Mouse (Mus musculus): ENCODE measurements around the gene Zp1.
A peak's percentile ranks its signal among the peaks of the same experiment; 100 is the strongest.

Zp1 gene

DNA sequence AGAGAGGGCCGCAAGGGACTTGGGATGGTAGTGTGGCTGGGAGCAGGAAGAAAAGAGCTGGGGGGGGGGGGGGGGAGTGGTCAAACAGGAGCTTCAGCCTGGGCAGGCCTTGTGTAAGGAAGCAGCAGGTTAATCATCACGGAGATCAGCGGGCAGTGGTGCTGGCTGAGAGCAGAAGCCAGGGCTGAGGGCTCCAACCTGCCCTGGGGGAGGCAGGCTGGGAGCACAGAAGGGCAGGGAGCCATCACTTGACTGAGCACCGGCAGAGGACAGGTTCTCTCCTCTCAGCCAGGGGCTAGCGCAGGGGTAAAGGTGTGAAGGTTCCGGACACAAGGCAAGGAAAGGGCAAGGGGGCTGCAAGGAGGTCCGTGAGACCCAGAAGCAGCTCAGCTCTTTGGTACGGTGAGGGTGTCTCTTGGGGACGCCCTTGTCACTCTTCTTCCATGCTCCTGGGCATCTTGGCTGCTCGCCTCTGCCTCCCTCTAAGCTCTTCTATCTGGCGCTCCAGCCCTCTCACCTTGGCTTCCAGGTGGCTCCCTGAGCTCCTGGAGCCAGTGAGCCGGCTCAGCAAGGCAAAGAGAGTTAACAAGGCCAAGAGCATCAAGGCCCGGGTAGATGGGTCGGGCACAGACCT lies 49.0 kb downstream of the Zp1 start:
- DNase-seq = no peak

DNA sequence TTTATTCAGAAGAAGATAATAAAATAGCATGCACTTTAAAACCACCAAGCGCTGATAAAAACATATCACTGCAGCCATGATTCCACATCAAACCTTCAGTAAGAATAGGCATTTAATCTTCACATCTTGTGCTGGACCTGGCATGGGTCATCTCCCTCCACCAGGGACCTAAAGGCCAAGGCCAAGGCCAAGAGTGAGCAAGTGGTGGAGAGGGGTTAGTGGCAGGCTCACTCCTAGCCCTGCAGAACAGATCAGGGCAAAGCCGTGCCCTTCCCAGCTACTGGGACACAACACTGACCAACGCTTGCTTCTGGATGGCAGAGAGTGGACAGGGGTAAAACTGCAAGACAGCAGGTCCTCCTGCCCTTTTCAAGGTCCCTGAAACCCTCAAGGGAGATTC lies 49.8 kb downstream of the Zp1 start:
- no peak for DNase-seq

DNA sequence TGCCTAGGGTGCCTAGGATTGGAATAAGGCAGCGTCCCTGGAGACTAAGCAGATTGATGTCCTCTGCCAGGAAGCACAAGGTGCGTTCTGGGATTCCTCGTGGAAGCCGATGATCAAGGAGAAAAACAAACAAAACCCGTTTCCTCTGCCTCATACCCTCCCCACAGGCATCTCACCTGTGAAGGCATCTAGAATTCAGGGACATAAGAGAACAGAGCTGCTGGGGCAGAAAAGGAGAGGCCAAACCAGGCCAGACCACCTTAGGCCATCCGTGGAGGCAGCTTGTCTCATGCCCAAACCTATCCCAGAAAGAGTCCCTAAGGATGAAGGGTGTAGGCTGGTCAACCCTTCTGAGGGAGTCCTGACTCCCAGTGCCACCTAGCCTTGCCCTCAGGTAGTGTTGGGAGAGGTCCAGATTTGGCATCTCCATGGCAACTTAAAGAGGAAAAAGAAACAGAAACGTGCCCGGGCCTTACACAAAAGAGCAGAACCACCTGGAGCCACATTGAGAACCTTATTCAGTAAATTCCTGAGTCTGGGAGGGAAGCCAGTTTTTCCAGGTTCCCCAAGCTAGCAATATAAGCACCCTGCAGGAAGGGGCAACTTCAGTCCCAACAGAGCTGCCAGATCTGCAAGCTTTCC lies 50.4 kb downstream of the Zp1 start, which contains the start of gene Tmem132a:
Gene Tmem132a (minus strand): TSS at position 55 of the 642 bp plus-strand sequence.
- no peak for DNase-seq

DNA sequence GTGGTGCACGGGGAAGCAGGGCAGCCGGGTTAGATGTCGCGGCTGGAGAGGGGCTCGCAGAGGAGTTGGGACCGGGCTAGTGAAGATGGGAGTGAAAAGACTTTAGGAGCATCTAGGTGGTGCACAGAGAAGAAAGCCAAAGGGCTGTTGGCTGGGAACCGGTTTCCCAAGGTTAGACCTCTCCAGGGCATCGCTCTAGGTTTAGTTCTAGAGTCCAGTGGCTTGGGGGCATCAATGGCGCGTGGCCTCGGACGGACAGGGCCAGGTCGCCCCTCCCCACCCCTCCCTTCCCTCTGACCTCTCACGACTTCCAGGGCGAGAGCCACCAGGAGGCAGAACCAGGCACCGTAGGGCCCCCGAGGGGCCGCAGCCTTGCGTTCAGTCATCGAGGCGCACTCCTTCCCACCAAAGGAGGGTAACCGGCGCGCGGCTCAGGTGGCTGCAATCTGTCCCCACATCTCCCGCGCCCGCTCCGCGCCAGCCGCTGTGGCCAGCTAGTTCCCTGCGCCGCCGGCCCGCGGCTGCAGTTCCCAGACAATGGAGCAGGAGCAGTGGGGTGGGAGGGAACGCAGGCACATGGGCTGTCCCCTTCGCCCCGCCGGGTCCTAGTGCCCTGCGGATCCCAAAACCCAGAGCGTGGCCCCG lies 51.1 kb downstream of the Zp1 start:
- peak; percentile 98 for DNase-seq

DNA sequence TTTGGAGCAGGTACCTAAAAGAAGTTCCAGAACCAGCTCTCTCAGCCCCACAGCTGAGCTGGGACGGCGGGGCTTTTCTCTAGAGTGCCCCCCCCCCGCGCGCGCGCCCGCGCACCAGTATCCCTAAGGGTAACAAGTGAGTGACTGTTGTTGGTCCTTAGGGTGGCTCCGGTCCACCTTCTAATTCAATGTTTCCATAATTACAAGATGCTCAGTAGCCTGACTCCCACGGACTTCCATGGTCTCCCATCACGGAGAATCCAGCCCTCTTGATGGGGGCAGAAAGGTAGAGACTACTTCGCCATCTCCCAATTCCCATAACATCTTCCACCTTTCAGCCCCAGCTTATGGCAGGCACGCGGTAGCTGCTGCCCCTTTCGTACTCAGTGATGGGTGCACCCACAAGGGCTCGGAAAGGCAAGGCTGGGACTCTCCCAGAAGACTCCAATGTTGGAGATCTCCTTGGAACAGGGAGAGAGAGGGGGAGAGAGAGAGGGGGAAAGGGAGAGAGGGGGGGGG lies 51.8 kb downstream of the Zp1 start:
- DNase-seq = no peak

DNA sequence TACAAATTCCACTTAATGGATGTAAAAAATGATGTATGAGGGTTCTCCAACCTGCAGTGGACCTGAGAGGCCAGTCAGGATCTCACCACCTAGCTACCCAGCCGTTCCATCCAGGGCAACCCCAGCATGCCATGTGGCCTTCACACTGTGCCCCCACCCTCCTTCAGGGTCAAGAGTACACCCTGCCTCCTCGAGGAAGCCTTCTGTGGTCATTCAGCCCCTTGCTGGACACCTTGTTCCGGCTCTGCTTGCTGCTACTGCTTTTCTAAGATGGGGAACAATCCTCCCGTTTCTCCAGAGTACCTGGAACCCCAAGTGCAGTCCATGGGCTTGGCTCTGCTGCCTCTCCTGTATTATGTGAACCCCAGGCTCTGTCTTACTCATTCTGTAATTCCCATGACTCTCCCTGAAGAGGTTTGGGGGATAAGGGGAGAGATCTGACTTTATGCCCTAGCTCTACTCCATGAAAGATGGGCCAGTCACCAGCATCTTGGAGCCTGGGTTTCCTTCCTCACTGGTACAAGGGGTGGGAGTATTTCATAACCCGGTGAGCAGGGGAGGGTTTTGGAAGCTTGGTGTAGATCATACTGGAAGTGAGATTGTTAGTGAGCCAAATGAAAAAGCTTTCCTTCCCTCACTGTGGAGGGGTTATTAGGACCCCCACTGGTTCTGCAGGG lies 52.3 kb downstream of the Zp1 start:
- DNase-seq = no peak

DNA sequence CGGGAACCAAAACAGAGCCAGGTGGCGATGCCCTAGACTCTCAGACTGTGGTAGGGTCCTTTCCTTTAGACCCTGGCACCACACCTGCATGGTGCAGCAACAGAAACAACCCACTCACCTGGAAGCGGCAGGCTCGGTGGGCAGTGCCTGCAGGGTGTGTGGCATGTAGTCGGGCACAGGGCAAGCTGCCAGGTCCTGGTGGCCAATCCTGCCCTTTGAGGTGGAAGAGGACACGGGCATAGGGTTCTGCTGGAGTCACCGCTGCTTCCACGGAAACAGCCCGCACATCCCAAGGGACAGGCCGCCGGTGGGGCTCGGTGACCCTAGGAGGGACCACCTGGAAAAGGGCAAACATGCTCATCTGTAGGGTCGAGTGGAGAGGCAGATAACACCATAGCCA lies 54.1 kb downstream of the Zp1 start:
- DNase-seq = no peak

Measured in heart, adult 11 months (tissue).